Mouse (Mus musculus): Measurements from ENCODE around the gene Grifin.

DNA sequence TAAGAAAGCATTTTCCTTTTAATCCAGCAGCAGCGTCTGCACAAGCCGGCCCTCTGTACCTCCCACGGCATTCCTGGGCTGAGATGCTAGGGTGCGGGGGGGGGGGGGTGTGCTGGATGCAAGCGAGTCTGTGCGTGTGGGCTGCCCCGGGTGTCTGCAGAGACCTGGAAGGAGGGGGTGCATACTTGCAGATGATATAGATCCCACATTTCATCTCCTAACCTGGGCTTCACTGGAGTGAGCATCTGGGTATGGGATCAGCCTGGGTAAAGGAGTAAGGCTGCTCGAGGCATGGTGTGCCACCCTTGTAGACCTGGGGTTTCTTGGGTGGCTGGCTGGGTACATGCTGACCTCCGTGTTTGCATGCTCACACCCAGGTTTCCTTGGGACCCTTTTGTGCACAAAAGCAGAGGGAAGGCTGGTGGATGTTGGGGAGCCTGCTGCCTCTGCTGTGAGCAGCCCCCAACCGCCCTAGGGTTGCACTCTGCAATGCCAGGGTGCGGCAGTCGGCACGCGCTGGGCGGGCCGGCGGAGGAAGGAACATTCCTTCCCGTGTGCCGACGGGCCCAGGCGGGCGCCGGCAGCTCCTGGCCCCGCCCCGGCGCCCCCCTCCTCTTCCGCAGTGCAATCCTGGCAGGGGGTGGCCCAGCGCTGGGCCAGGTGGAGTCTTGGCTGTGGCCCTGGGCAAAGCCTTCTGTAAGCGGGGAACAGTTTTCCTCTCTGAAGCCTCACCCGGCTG, 45.6 kb upstream of the Grifin start:
- TF ChIP-seq POLR2A (IDR thresholded peaks at IDR 0.05; ENCODE audit: borderline replicate concordance, extremely low read depth, low read depth, low read length) (peak; percentile 63; the same call in 1 of the 2 replicates), CTCF (IDR thresholded peaks at IDR 0.05; ENCODE audit: insufficient read depth, low read length) (no peak)
